Mouse (Mus musculus) thymus, adult 2 months (tissue): ENCODE measurements around the gene Gna12. TPM values are rescaled to one million over a fixed set of nuclear protein-coding genes. Genes with fewer than 3 reads are reported as not detected.

Experiments used
- DNase-seq: peaks from one replicate; pipeline ENCODE4 v3.0.0; 2021
- H3K27ac ChIP-seq: fragments of 200-500 bp; 2 replicates; pipeline ENCODE4 v1.5.1; 2012; ENCODE audit warnings: low read length, control low read depth; ENCODE audit not compliant: control insufficient read depth, insufficient read depth
- H3K27me3 ChIP-seq: fragments of 200-500 bp; 2 replicates; pipeline ENCODE4 v1.6.1; 2012; ENCODE audit warnings: mild to moderate bottlenecking, low read length, moderate library complexity, mixed read lengths; ENCODE audit not compliant: control insufficient read depth, insufficient read depth
- H3K36me3 ChIP-seq: fragments of 200-500 bp; 2 replicates; pipeline ENCODE4 v1.6.1; 2012; ENCODE audit warnings: mild to moderate bottlenecking, low read length, moderate library complexity; ENCODE audit not compliant: control insufficient read depth, insufficient read depth
- H3K4me1 ChIP-seq: fragments of 200-500 bp; replicated peaks from 2 replicates; pipeline ENCODE4 v1.6.1; 2012; ENCODE audit warnings: low read length; ENCODE audit not compliant: control insufficient read depth, insufficient read depth
- H3K4me3 ChIP-seq: fragments of 200-500 bp; 2 replicates; pipeline ENCODE4 v1.5.1; 2012; ENCODE audit warnings: mild to moderate bottlenecking, low read length, control low read depth, moderate library complexity; ENCODE audit not compliant: control insufficient read depth, insufficient read depth
- CTCF ChIP-seq: fragments of 200-500 bp; IDR thresholded peaks from 2 replicates; pipeline ENCODE4 v1.5.1; 2012; ENCODE audit warnings: mild to moderate bottlenecking, control low read depth, low read length, moderate library complexity, borderline replicate concordance; ENCODE audit not compliant: control insufficient read depth, poor library complexity, insufficient read depth; ENCODE audit errors: extremely low read depth
- POLR2A ChIP-seq: fragments of 200-500 bp; IDR thresholded peaks from 2 replicates; pipeline ENCODE4 v1.6.1; 2012; ENCODE audit warnings: mild to moderate bottlenecking, low read length, control low read depth, moderate library complexity; ENCODE audit not compliant: control insufficient read depth, poor library complexity, insufficient read depth; ENCODE audit errors: extremely low read depth
- WGBS: fragments of 180-500 bp; shearing (Covaris S2); methylation state at CpG from one replicate; pipeline ENCODE4 v1.1.7; 2018; 5-methylcytosine and 5-hydroxymethylcytosine counted together
- polyA plus RNA-seq: library from polyadenylated mRNA; depleted of rRNA; stranded (reverse); fragments of >200 nt; gene quantifications from 2 replicates; pipeline ENCODE4 v1.2.3, GENCODE M21; 2012

The Gna12 gene
- polyA plus RNA-seq, 1 experiment, result 69.0 TPM

GRCm38 (mm10) chr5:140792233-140792632, 38.0 kb downstream of the Gna12 start:
- Histone ChIP-seq H3K36me3 (no peaks in the 10 kb centered on the region), H3K4me1 (peaks cover 20% of the 10 kb centered on the region), H3K27me3 (no peaks in the 10 kb centered on the region), H3K27ac (no peak overlapping the region), H3K4me3 (no peak overlapping the region)
- TF ChIP-seq CTCF, result no peak
- no peak for TF ChIP-seq POLR2A
- DNase-seq, result no peak
- WGBS, result 82% methylated on average over 5 of the region's 5 CpGs

DNA sequence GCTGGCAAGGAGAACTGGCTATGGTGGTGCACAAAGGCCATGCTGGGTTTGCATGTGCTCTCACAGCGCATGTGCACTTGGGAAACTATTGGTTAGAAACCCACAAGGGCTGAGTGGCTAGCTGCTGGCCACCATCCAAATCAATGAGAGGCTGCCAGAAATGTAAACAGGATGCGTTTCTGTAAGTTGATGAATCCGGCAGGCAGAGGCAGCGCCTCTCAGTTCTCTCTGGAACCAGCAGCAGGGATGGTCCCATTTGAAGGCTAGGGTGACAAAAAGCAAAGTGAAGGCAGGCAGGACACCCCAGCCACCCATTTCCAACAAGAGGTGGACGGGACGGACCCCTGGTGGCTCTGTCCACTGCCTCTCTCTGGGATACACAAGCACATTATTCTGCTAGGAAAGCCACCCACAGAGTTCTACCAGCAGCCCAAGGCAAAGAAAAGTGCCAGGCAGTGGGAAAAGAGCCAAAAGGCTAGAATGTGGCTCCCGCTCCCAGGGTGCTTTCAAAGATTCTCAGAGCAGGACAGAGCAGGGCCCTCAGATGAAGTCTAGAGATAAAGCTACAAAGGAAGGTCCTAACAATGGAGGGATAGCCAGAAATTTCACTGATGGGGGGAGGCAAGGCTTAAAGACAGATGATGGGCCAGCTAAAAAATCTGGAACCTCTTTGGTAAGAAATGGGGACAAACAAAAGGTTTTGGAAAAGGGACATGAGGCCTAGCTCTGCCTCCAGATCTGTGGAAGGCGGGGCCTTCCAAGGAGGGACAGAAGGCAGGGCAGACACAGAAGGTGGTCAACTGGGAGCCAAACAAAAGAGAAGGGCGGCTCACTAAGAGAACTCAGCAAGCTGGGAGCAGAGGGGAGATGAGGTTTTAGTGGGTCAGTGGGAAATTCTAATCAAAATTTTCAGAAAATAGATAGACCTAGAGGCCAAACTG, 39.0 kb downstream of the Gna12 start:
- Histone ChIP-seq H3K27ac (no peak overlapping the region), H3K4me3 (no peak overlapping the region), H3K4me1 (peaks cover 29% of the 10 kb centered on the region), H3K36me3 (no peaks in the 10 kb centered on the region), H3K27me3 (no peaks in the 10 kb centered on the region)
- no peak for TF ChIP-seq POLR2A
- TF ChIP-seq CTCF, result no peak
- DNase-seq, result no peak
- WGBS, result 74% methylated on average over 9 of the region's 9 CpGs

- no peaks in the 10 kb centered on the region for H3K36me3 ChIP-seq
- no peaks in the 10 kb centered on the region for H3K27me3 ChIP-seq
- no peak for TF ChIP-seq POLR2A
- no peak for TF ChIP-seq CTCF
- no peak for DNase-seq
- 18% methylated on average over 2 of the region's 2 CpGs for WGBS
- no peak overlapping the region for H3K4me3 ChIP-seq
- peaks cover 35% of the 10 kb centered on the region for H3K4me1 ChIP-seq
- H3K27ac ChIP-seq, result no peak overlapping the region
Measured at GRCm38 (mm10) chr5:140790392-140790791, 39.8 kb downstream of the Gna12 start.

GRCm38 (mm10) chr5:140789561-140789960, 40.7 kb downstream of the Gna12 start:
- no peak overlapping the region for H3K4me3 ChIP-seq
- DNase-seq, result no peak
- peaks cover 43% of the 10 kb centered on the region for H3K4me1 ChIP-seq
- no peaks in the 10 kb centered on the region for H3K36me3 ChIP-seq
- no peaks in the 10 kb centered on the region for H3K27me3 ChIP-seq
- TF ChIP-seq CTCF (no peak), POLR2A (no peak)
- no peak overlapping the region for H3K27ac ChIP-seq

GRCm38 (mm10) chr5:140785240-140785872, 44.9 kb downstream of the Gna12 start:
- no peaks in the 10 kb centered on the region for H3K36me3 ChIP-seq
- no peaks in the 10 kb centered on the region for H3K27me3 ChIP-seq
- no peak for TF ChIP-seq POLR2A
- TF ChIP-seq CTCF, result no peak
- peak overlapping the region; percentile 65 for H3K27ac ChIP-seq
- H3K4me3 ChIP-seq, result no peak overlapping the region
- 96% methylated on average over 13 of the region's 13 CpGs for WGBS
- no peak for DNase-seq
- peaks cover 42% of the 10 kb centered on the region for H3K4me1 ChIP-seq

DNA sequence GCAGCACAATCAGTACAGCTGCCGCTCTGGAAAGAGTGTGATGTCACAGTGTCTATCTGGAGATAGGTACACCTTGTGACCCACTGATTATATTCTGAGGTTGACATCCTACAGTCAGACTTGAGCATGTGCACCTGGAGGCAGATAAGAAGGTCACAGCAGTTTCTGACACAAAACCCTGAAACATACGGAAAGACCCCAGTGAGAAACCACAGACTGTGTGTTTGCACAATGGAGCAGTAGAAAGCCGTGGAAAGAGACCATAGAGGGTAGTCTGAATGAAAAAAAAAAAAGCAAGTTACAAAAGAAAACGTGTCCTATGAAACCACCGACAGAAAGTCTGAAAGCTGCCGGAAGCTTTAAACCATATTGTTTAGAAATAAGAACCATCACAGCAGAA, 45.9 kb downstream of the Gna12 start:
- no peak overlapping the region for H3K4me3 ChIP-seq
- no peaks in the 10 kb centered on the region for H3K27me3 ChIP-seq
- WGBS, result 46% methylated on average over 6 of the region's 6 CpGs
- H3K27ac ChIP-seq, result peak overlapping the region; percentile 87
- no peak for DNase-seq
- no peak for TF ChIP-seq CTCF
- TF ChIP-seq POLR2A, result no peak
- no peaks in the 10 kb centered on the region for H3K36me3 ChIP-seq
- H3K4me1 ChIP-seq, result peaks cover 39% of the 10 kb centered on the region

DNA sequence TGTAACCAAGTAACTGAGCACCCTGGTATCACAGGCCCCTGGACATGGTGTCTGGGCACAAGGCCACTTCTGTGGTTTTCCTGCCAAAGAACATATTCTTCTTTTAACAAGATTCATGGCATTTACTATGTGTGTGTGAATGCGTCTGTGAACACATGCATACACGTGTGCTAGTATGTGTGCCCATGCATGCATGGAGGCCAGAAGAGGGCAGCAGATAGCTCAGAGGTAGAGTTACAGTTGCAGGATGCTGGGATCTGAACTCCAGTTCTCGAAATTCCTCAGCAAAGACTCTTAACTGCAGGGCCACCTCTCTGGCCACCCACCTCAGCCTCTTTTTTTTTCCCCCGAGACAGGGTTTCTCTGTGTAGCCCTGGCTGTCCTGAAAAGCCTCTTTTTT, 46.7 kb downstream of the Gna12 start:
- DNase-seq, result no peak
- TF ChIP-seq POLR2A (no peak), CTCF (no peak)
- Histone ChIP-seq H3K27me3 (no peaks in the 10 kb centered on the region), H3K36me3 (no peaks in the 10 kb centered on the region), H3K4me1 (peaks cover 35% of the 10 kb centered on the region), H3K4me3 (no peak overlapping the region), H3K27ac (peak overlapping the region; percentile 87)
- WGBS, result 96% methylated on average over 4 of the region's 4 CpGs
